Mouse (Mus musculus) urinary bladder, postnatal 10 days (tissue): ENCODE results near the gene Dmxl2.

ENCODE experiments used
- DNase-seq: peaks from one replicate; pipeline ENCODE4 v3.0.0; 2022; ENCODE audit warnings: low spot score

Dmxl2 gene

GRCm38 (mm10) chr9:54501453-54502110, at the start of gene Dmxl2:
Gene Dmxl2, minus strand, starts transcription at chr9:54501626.
- peak; percentile 49 for DNase-seq

GRCm38 (mm10) chr9:54549433-54549832, 48.0 kb upstream of the Dmxl2 start:
- no peak for DNase-seq

- no peak for DNase-seq
These were observed 46.1 kb upstream of the Dmxl2 start for GRCm38 (mm10) chr9:54547536-54547935.

- DNase-seq: no peak
These were observed 43.5 kb upstream of the Dmxl2 start for GRCm38 (mm10) chr9:54544954-54545315.

GRCm38 (mm10) chr9:54544212-54544953, 43.0 kb upstream of the Dmxl2 start:
- DNase-seq: no peak

GRCm38 (mm10) chr9:54540801-54541200, 39.4 kb upstream of the Dmxl2 start:
- DNase-seq: no peak

GRCm38 (mm10) chr9:54538684-54539083, 37.3 kb upstream of the Dmxl2 start, which contains the start of gene Sh2d7:
Gene Sh2d7, plus strand, starts transcription at chr9:54538984.
- DNase-seq: no peak

- no peak for DNase-seq
These were observed 36.8 kb upstream of the Dmxl2 start for GRCm38 (mm10) chr9:54538244-54538643.

GRCm38 (mm10) chr9:54537480-54537879, 36.1 kb upstream of the Dmxl2 start:
- no peak for DNase-seq

GRCm38 (mm10) chr9:54537030-54537429, 35.6 kb upstream of the Dmxl2 start:
- no peak for DNase-seq

GRCm38 (mm10) chr9:54536236-54536635, 34.8 kb upstream of the Dmxl2 start:
- no peak for DNase-seq

- no peak for DNase-seq
These were observed 32.5 kb upstream of the Dmxl2 start for GRCm38 (mm10) chr9:54533975-54534374.

- DNase-seq: no peak
These were observed 31.5 kb upstream of the Dmxl2 start for GRCm38 (mm10) chr9:54532926-54533325.

GRCm38 (mm10) chr9:54531421-54531820, 30.0 kb upstream of the Dmxl2 start:
- DNase-seq: no peak

GRCm38 (mm10) chr9:54530836-54531235, 29.4 kb upstream of the Dmxl2 start:
- DNase-seq: no peak

- no peak for DNase-seq
These were observed 28.5 kb upstream of the Dmxl2 start for GRCm38 (mm10) chr9:54529950-54530349.

GRCm38 (mm10) chr9:54527694-54528093, 26.3 kb upstream of the Dmxl2 start:
- no peak for DNase-seq

GRCm38 (mm10) chr9:54520286-54520685, 18.9 kb upstream of the Dmxl2 start:
- DNase-seq: no peak

GRCm38 (mm10) chr9:54518921-54519320, 17.5 kb upstream of the Dmxl2 start:
- DNase-seq: no peak

GRCm38 (mm10) chr9:54515991-54516390, 14.6 kb upstream of the Dmxl2 start:
- DNase-seq: no peak

- DNase-seq: no peak
These were observed 1.4 kb upstream of the Dmxl2 start for GRCm38 (mm10) chr9:54502873-54503272.

GRCm38 (mm10) chr9:54502111-54502495, 677 bp upstream of the Dmxl2 start:
- DNase-seq: no peak

GRCm38 (mm10) chr9:54500832-54501452, 484 bp downstream of the Dmxl2 start:
- DNase-seq: no peak
